Mouse (Mus musculus): ENCODE data around the gene Gpr1. TPM values are rescaled to one million over a fixed set of nuclear protein-coding genes. Genes with fewer than 3 reads are reported as not detected.

Gpr1 gene
- polyA plus RNA-seq (2015; fragmentation: Nextera tagmentation; extraction: Ambion mirVana), result 0.33 and 0.34 TPM in 2 replicates

DNA sequence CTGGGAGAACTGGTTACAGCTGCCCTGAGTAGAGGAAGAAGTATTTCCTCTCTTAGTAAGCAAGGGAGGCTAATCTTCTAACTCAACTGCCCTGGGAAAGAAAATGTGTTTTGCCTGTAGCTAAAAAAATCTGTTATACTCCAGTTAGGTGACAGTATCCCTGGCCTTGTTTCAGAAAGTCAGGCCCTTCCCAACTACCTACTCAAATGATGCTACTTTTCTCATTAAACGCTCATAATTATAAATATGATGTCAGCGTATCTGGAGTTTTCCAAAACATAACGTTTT is at the start of gene Gpr1:
Gpr1 (minus strand) TSS at position 273 of the 288 bp plus-strand sequence.
- Histone ChIP-seq H3K4me1 (peaks cover 12% of the 10 kb centered on the region), H3K9me3 (no peaks in the 10 kb centered on the region), H3K4me3 (peak within 1 kb of the TSS; percentile 13), H3K27me3 (no peaks in the 10 kb centered on the region), H3K36me3 (no peaks in the 10 kb centered on the region), H3K9ac (replicated peaks) (peak within 1 kb of the TSS; percentile 28; the same call in 1 of the 2 replicates), H3K27ac (replicated peaks) (0 out of 2 replicates have a peak within 1 kb of the TSS, but pooled peaks have one; percentile 37), H3K4me2 (replicated peaks) (peak within 1 kb of the TSS; percentile 38)
- ATAC-seq (replicated peaks), result no peak
- WGBS, result 34% methylated on average over 3 of the region's 3 CpGs

- H3K4me2 ChIP-seq (replicated peaks), result no peak overlapping the region
- H3K9ac ChIP-seq (replicated peaks), result no peak overlapping the region
- no peaks in the 10 kb centered on the region for H3K36me3 ChIP-seq
- 37% methylated on average over 11 of the region's 11 CpGs for WGBS
- no peak overlapping the region for H3K4me3 ChIP-seq
- no peaks in the 10 kb centered on the region for H3K9me3 ChIP-seq
- no peak for ATAC-seq (replicated peaks)
- H3K4me1 ChIP-seq, result no peaks in the 10 kb centered on the region
- H3K27ac ChIP-seq (replicated peaks), result no peak overlapping the region
- H3K27me3 ChIP-seq, result peaks cover 46% of the 10 kb centered on the region
These were observed 49.3 kb upstream of the Gpr1 start for GRCm38 (mm10) chr1:63263671-63264070.

DNA sequence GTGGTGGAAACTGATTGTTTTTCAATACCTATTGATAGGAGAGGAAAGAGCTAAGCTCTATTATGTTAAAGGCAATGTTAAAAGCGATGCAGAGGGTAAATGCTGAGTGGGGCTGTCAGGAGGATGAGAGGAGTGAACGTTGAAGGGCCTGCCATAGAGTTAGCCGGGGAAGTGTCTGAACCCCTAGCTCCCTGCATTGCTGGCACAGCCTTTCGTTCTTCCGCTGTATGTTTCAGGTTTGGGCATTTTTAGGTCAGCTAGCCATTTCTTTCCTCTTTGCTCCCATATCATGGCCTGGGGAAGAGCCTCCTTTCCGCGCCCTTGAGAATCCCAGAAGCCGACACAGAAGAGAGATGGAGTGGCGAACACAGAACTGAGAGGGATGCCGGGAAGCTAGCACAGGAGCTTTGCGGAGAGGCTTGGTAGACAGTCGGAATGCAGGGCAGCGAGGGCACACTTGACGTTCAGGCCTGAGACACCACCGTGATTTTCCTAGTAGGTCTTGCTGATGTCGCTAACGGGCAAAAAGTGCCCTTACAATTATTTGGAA is 46.8 kb upstream of the Gpr1 start:
- no peaks in the 10 kb centered on the region for H3K36me3 ChIP-seq
- no peak overlapping the region for H3K4me3 ChIP-seq
- WGBS, result 52% methylated on average over 17 of the region's 17 CpGs
- H3K4me1 ChIP-seq, result peaks cover 5% of the 10 kb centered on the region; the same call in 1 of the 2 replicates
- no peak overlapping the region for H3K4me2 ChIP-seq (replicated peaks)
- no peak overlapping the region for H3K27ac ChIP-seq (replicated peaks)
- no peak for ATAC-seq (replicated peaks)
- no peaks in the 10 kb centered on the region for H3K9me3 ChIP-seq
- no peak overlapping the region for H3K9ac ChIP-seq (replicated peaks)
- H3K27me3 ChIP-seq, result peaks cover 54% of the 10 kb centered on the region

GRCm38 (mm10) chr1:63260742-63261033 is 46.3 kb upstream of the Gpr1 start:
- Histone ChIP-seq H3K27me3 (peaks cover 58% of the 10 kb centered on the region), H3K9ac (replicated peaks) (no peak overlapping the region), H3K4me1 (peaks cover 7% of the 10 kb centered on the region), H3K4me2 (replicated peaks) (no peak overlapping the region), H3K9me3 (no peaks in the 10 kb centered on the region), H3K36me3 (no peaks in the 10 kb centered on the region), H3K27ac (replicated peaks) (no peak overlapping the region), H3K4me3 (no peak overlapping the region)
- WGBS, result 44% methylated on average over 5 of the region's 5 CpGs
- ATAC-seq (replicated peaks), result no peak

DNA sequence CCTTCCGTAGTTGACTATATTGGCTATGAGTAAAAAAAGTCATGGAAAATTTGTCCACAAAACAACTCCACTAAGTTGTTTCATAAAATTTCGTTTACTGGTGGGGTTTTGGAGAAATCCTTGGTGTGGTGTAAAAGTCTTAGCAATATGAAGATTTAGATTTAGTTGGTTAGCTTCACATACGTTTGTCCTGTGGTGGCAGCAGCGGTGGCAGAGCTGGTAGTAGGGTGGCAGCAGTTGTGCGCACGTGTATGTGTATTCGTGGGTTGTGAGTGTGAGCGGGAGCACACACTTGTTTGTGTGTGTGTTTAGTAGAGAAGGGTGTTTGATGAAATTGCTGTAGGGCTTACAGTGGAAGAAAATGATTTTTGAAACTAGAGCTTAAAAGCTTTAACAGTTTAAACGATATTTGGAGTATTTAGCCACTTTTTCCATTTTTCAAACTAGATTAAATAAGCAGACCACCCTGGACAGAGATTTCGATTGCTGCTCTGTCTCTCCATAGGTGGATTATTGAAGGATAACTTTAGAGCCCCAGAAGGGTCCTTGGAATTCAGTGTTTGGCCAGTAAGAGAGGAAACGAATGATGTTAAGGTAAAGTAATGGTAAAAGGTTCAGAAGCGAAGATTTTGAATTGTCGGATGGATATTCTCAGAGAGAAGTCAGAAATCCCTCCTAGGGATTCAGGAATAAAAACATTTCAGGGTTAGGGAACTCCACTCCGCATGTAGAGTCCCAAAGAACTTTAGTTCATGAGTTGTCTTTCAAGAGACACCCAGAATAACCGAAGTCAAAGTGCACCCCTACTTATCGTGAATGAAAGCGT is 45.8 kb upstream of the Gpr1 start:
- Histone ChIP-seq H3K36me3 (no peaks in the 10 kb centered on the region), H3K27me3 (peaks cover 63% of the 10 kb centered on the region), H3K9me3 (no peaks in the 10 kb centered on the region), H3K4me2 (replicated peaks) (no peak overlapping the region), H3K27ac (replicated peaks) (no peak overlapping the region), H3K4me1 (peaks cover 12% of the 10 kb centered on the region), H3K9ac (replicated peaks) (no peak overlapping the region), H3K4me3 (no peak overlapping the region)
- no peak for ATAC-seq (replicated peaks)
- 47% methylated on average over 17 of the region's 17 CpGs for WGBS

GRCm38 (mm10) chr1:63259271-63259830 is 45.0 kb upstream of the Gpr1 start:
- no peak for ATAC-seq (replicated peaks)
- peaks cover 16% of the 10 kb centered on the region for H3K4me1 ChIP-seq
- no peak overlapping the region for H3K9ac ChIP-seq (replicated peaks)
- no peak overlapping the region for H3K27ac ChIP-seq (replicated peaks)
- no peaks in the 10 kb centered on the region for H3K36me3 ChIP-seq
- H3K9me3 ChIP-seq, result no peaks in the 10 kb centered on the region
- H3K4me3 ChIP-seq, result no peak overlapping the region
- no peak overlapping the region for H3K4me2 ChIP-seq (replicated peaks)
- 39% methylated on average over 11 of the region's 11 CpGs for WGBS
- H3K27me3 ChIP-seq, result peaks cover 63% of the 10 kb centered on the region

DNA sequence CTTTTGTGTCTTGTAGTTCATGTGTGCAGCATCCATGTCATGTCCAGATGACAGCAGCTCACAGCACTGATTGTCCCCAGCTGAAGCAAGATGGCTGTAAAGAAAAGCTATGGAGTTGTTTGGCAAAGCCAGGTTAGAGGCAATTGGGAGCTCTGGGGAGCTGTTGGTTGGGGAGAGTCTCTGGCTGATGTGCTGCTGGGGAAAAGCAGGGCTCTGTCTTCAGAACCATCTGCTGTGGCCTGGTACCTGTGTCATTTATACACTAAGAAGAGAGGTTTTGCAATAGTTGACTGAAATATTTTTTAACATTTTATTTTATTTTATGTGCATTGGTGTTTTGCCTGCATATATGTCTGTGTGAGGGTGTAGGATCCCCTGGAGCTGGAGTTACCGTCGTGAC is 44.2 kb upstream of the Gpr1 start:
- 50% methylated on average over 2 of the region's 2 CpGs for WGBS
- Histone ChIP-seq H3K4me1 (peaks cover 16% of the 10 kb centered on the region), H3K9me3 (no peaks in the 10 kb centered on the region), H3K9ac (replicated peaks) (no peak overlapping the region), H3K27ac (replicated peaks) (no peak overlapping the region), H3K4me3 (no peak overlapping the region), H3K27me3 (peaks cover 63% of the 10 kb centered on the region), H3K4me2 (replicated peaks) (no peak overlapping the region), H3K36me3 (no peaks in the 10 kb centered on the region)
- no peak for ATAC-seq (replicated peaks)

DNA sequence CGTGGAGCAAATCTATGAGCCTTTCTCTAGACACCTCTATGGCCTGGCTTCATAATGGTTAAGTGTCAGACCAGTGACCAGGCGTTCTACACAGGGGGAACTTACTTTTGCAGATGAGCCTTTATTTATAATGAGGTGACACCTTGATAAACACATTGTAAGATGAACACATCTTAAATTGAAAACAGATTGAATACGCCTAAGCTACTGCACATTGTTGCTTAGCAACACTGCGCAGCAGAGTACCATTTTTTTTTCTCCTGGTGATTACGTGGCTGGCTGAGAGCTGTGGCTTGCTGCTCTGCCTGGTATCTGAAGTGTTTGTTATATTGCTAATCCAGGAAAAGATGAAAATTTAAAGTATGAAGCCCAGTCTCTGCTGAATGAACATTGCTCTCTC is 41.7 kb upstream of the Gpr1 start:
- Histone ChIP-seq H3K36me3 (no peaks in the 10 kb centered on the region), H3K4me3 (no peak overlapping the region), H3K4me2 (replicated peaks) (no peak overlapping the region), H3K27me3 (peaks cover 70% of the 10 kb centered on the region), H3K9me3 (no peaks in the 10 kb centered on the region), H3K9ac (replicated peaks) (no peak overlapping the region), H3K27ac (replicated peaks) (peak overlapping the region; percentile 52), H3K4me1 (peaks cover 16% of the 10 kb centered on the region)
- WGBS, result 14% methylated on average over 5 of the region's 5 CpGs
- peak; percentile 88 for ATAC-seq (replicated peaks)

- Histone ChIP-seq H3K9ac (replicated peaks) (no peak overlapping the region), H3K9me3 (no peaks in the 10 kb centered on the region), H3K36me3 (no peaks in the 10 kb centered on the region), H3K4me2 (replicated peaks) (no peak overlapping the region), H3K4me1 (peaks cover 16% of the 10 kb centered on the region), H3K27ac (replicated peaks) (peak overlapping the region; percentile 52), H3K27me3 (peaks cover 70% of the 10 kb centered on the region), H3K4me3 (no peak overlapping the region)
- 10% methylated on average over 4 of the region's 4 CpGs for WGBS
- ATAC-seq (replicated peaks), result no peak
These were observed 40.8 kb upstream of the Gpr1 start for GRCm38 (mm10) chr1:63255101-63255500.

DNA sequence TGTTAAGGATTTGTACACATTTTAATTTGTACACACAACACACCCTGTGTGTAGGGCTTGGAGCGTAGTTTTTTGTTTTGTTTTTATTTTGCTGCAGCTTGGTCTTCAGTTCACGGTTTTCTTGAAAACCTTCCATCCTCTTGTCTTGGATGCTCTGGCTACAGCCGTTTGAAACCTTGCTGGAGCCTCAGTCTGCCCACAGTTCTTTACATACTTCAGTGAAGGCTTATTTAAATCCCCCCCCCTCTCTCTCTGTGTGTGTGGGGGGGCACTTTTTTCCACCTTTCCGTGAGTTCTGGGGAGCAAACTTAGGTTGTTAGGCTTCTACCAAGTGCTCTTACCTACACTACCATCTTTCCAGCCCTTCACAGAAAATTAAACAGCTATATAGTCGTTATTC is 38.9 kb upstream of the Gpr1 start:
- Histone ChIP-seq H3K27me3 (peaks cover 74% of the 10 kb centered on the region), H3K4me1 (peaks cover 19% of the 10 kb centered on the region), H3K4me2 (replicated peaks) (no peak overlapping the region), H3K9ac (replicated peaks) (no peak overlapping the region), H3K27ac (replicated peaks) (no peak overlapping the region), H3K4me3 (no peak overlapping the region), H3K36me3 (no peaks in the 10 kb centered on the region), H3K9me3 (no peaks in the 10 kb centered on the region)
- WGBS, result 15% methylated on average over 5 of the region's 5 CpGs
- ATAC-seq (replicated peaks), result no peak

GRCm38 (mm10) chr1:63252351-63253209 is 38.2 kb upstream of the Gpr1 start:
- Histone ChIP-seq H3K27me3 (peaks cover 71% of the 10 kb centered on the region), H3K4me2 (replicated peaks) (0 out of 2 replicates have a peak overlapping the region, but pooled peaks have one; percentile 1), H3K9me3 (no peaks in the 10 kb centered on the region), H3K4me3 (no peak overlapping the region), H3K36me3 (no peaks in the 10 kb centered on the region), H3K9ac (replicated peaks) (no peak overlapping the region), H3K27ac (replicated peaks) (no peak overlapping the region), H3K4me1 (peaks cover 26% of the 10 kb centered on the region)
- 27% methylated on average over 24 of the region's 24 CpGs for WGBS
- ATAC-seq (replicated peaks), result no peak

- peaks cover 10% of the 10 kb centered on the region for H3K4me1 ChIP-seq
- WGBS, result 55% methylated on average over 4 of the region's 4 CpGs
- H3K4me2 ChIP-seq (replicated peaks), result no peak overlapping the region
- no peaks in the 10 kb centered on the region for H3K36me3 ChIP-seq
- H3K27me3 ChIP-seq, result peaks cover 53% of the 10 kb centered on the region
- no peak overlapping the region for H3K9ac ChIP-seq (replicated peaks)
- ATAC-seq (replicated peaks), result no peak
- no peak overlapping the region for H3K27ac ChIP-seq (replicated peaks)
- no peaks in the 10 kb centered on the region for H3K9me3 ChIP-seq
- no peak overlapping the region for H3K4me3 ChIP-seq
These were observed 34.9 kb upstream of the Gpr1 start for GRCm38 (mm10) chr1:63249261-63249660.
